Mouse (Mus musculus) kidney, adult 2 months (tissue): ENCODE data around the gene Cfap74.

Source experiments
- CTCF ChIP-seq: fragments of 200-500 bp; conservative IDR thresholded peaks from 2 replicates; pipeline ENCODE4 v1.5.1; 2011; ENCODE audit warnings: low read depth, mild to moderate bottlenecking, control low read depth, low read length, moderate library complexity, mixed read lengths; ENCODE audit not compliant: insufficient read depth, insufficient read length
- POLR2A ChIP-seq: fragments of 200-500 bp; IDR thresholded peaks from one replicate; pipeline ENCODE4 v1.6.1; 2011; ENCODE audit warnings: low read depth, low read length, control low read depth

DNA sequence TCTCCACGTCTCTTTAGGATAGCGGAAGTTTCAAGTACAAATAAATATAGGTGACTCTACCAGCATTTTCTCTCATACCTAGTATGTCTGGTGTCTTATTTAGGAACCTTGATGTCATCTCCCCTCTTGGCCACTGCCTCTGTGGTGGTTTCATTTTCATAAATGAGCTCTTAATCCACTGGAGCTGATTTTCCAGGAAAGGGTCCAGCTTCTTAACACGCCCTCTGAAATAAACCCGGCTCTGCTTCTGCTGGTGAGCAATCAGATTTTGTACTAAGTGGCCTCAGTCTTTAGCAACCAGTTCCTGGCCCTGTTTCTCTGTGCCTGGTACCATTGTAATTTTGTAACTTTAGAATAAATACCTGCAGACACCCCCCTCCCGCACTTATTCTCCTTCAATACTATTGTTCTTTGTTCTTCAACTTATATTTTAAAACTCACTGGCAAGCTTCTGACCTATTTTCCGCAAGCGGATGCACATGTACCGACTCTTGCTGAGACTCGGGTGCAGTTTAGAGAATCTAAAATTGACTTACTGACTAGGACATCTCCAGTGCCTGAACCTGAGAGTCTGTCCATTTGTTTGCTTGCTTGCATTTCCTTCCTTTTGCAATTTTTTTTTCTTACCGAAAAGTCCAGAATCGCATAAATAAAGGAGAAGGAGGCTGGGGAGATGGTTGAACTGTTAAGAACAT, 4.8 kb downstream of the Cfap74 start:
- TF ChIP-seq POLR2A (no peak), CTCF (no peak)
